Comparison of ENCODE assay signal across 10 mouse cellular contexts in genomic region chr7:43452609-43453008, GRCm38 (mm10). TPM values are rescaled to one million over a fixed set of nuclear protein-coding genes. Genes with fewer than 3 reads are reported as not detected.
A peak's percentile ranks its signal among the peaks of the same experiment; 100 is the strongest.
DNase-seq lines count a peak whose midpoint lies in the region; TF ChIP-seq lines count a peak whose summit lies in the region.
"Had no signal": no experiment of that assay in that cellular context is flagged by ENCODE, and none has a peak within 500 bp of the region (broad histone marks: within the 10 kb centered on the region; RNA-seq: fewer than 3 reads in every experiment).

No protein-coding gene starts in this region.

- intact Hi-C loops in gastrocnemius, adult 2 months (cut with DNase I), result no loop called here
- intact Hi-C loops in gastrocnemius, postnatal 36 days (cut with DNase I), result no loop called here

- DNase-seq in gastrocnemius, adult 2 months, result no peak
- DNase-seq in gastrocnemius, postnatal 36 days, result no peak
- peak; percentile 40 for DNase-seq in thymus, postnatal 0 days (ENCODE audit: low spot score)
- no peak for DNase-seq in thymus, postnatal 10 days (ENCODE audit: low spot score in 2 of 2)
- DNase-seq in liver, result peak; percentile 35
- DNase-seq in thymus, postnatal 4 days, result peak; percentile 56
- DNase-seq in yolk sac, embryonic 10.5 days (ENCODE audit: low spot score), result no peak
- no peak for DNase-seq in cerebellum, adult 8-10 months

- no peak overlapping the region for H3K4me3 ChIP-seq in gastrocnemius, adult 2 months

- TF ChIP-seq CTCF in gastrocnemius, adult 2 months (IDR thresholded peaks at IDR 0.05), result peak; percentile 18; the same call in 1 of the 2 replicates

- H3K27ac ChIP-seq in gastrocnemius, adult 2 months, result no peak overlapping the region

RNA-seq across cellular contexts. Expression of gene Gm45233, which starts 8.7 kb away (rescaled TPM):
- 1 to 10 TPM in 1 of 2 experiments, under 1 TPM in 1; 0.45 to 1.2 TPM for total RNA-seq in gastrocnemius, adult 2 months (2021)
- total RNA-seq in gastrocnemius, postnatal 36 days (2021), result under 1 TPM in 1 of 2 experiments, not detected in 1; 0.79 TPM
- 0.17 TPM in 1 of 2 replicates, not detected in the other for polyA plus RNA-seq in thymus, postnatal 0 days (2015; fragmentation: Nextera tagmentation; extraction: Ambion mirVana)
- polyA plus RNA-seq: neural tube, embryonic 11.5 days had no signal

RNA-seq across cellular contexts. Expression of gene Etfb, which starts 8.7 kb away (rescaled TPM):
- total RNA-seq in gastrocnemius, adult 2 months (2021), result 100 to 1,000 TPM; 221 to 447 TPM
- 100 to 1,000 TPM; 264 to 310 TPM for total RNA-seq in gastrocnemius, postnatal 36 days (2021)
- polyA plus RNA-seq in thymus, postnatal 0 days (2015; fragmentation: Nextera tagmentation; extraction: Ambion mirVana), result 232 and 257 TPM in 2 replicates

RNA-seq across cellular contexts. Expression of gene Vsig10l, which starts 10.3 kb away (rescaled TPM):
- 1 to 10 TPM; 1.7 to 2.3 TPM for total RNA-seq in gastrocnemius, adult 2 months (2021)
- 1 to 10 TPM; 1.7 TPM for total RNA-seq in gastrocnemius, postnatal 36 days (2021)
- polyA plus RNA-seq in thymus, postnatal 0 days (2015; fragmentation: Nextera tagmentation; extraction: Ambion mirVana), result 1.5 TPM in 2 replicates

RNA-seq across cellular contexts. Expression of gene Cldnd2, which starts 12.0 kb away (rescaled TPM):
- total RNA-seq in gastrocnemius, adult 2 months (2021), result not detected
- total RNA-seq in gastrocnemius, postnatal 36 days (2021), result not detected
- not detected in 2 replicates for polyA plus RNA-seq in thymus, postnatal 0 days (2015; fragmentation: Nextera tagmentation; extraction: Ambion mirVana)
- polyA plus RNA-seq: forebrain, embryonic 16.5 days; neural tube, embryonic 11.5 days had no signal

RNA-seq across cellular contexts. Expression of gene Nkg7, which starts 15.7 kb away (rescaled TPM):
- not detected for total RNA-seq in gastrocnemius, adult 2 months (2021)
- not detected for total RNA-seq in gastrocnemius, postnatal 36 days (2021)
- 94.0 and 101 TPM in 2 replicates for polyA plus RNA-seq in thymus, postnatal 0 days (2015; fragmentation: Nextera tagmentation; extraction: Ambion mirVana)
- polyA plus RNA-seq: forebrain, embryonic 16.5 days; neural tube, embryonic 11.5 days had no signal

Comparison
In these comparisons a context has a peak if more than half of its experiments do, and no peak if none do; other contexts are left out.
1. DNase-seq: peak in thymus, postnatal 0 days (single experiment), liver (single experiment) and thymus, postnatal 4 days (single experiment); none in gastrocnemius, adult 2 months (single experiment), gastrocnemius, postnatal 36 days (0 of 2), thymus, postnatal 10 days (0 of 2), yolk sac, embryonic 10.5 days (single experiment) and cerebellum, adult 8-10 months (single experiment).